Mouse (Mus musculus) liver, postnatal 0 days (tissue): Measurements from ENCODE around the gene Vwa8.

Experiments used
- CTCF ChIP-seq: sonication (generic); IDR thresholded peaks from 2 replicates; pipeline ENCODE4 v1.5.1; 2016; ENCODE audit warnings: antibody characterized with exemption, low read depth
- EP300 ChIP-seq: IDR thresholded peaks from 2 replicates; pipeline ENCODE4 v1.6.1; 2016; ENCODE audit warnings: antibody characterized with exemption, low read depth, mild to moderate bottlenecking

DNA sequence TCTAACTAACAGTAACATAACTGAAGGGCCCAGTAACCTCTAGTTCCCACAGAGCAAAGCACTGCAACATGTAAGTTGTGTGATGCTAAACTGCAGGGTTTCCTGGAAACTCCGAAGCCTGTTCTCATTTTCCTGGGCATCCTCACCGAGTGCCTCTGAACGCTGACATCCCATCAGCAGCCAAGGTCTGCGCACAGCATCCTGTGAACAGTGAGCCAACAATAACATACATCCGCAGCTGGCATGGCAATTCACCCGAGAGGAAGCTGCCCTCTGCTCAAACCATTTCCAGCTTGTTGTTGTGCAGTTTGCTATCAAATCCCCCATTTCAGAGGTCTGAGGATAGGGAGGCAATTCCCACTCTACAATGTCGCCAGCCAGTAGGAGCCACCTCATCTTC, 334.4 kb downstream of the Vwa8 start:
- TF ChIP-seq CTCF: no peak
- no peak for TF ChIP-seq EP300
